Mouse (Mus musculus) adrenal gland, postnatal 36 days (tissue): Measurements from ENCODE around the gene Dvl3. TPM values are rescaled to one million over a fixed set of nuclear protein-coding genes. Genes with fewer than 3 reads are reported as not detected.

Experiments used
- DNase-seq, 2 experiments: peaks; one replicate each; pipeline ENCODE4 v3.0.0; 2021; ENCODE audit warnings: mixed read lengths in 1 of 2
- total RNA-seq, 2 experiments: library from RNA; stranded (reverse); gene quantifications; 2 replicates each; pipeline ENCODE4 v1.2.3; 2021

Dvl3 gene
- total RNA-seq, 2 experiments from 2014 or later, result 40.7 to 45.2 TPM

DNA sequence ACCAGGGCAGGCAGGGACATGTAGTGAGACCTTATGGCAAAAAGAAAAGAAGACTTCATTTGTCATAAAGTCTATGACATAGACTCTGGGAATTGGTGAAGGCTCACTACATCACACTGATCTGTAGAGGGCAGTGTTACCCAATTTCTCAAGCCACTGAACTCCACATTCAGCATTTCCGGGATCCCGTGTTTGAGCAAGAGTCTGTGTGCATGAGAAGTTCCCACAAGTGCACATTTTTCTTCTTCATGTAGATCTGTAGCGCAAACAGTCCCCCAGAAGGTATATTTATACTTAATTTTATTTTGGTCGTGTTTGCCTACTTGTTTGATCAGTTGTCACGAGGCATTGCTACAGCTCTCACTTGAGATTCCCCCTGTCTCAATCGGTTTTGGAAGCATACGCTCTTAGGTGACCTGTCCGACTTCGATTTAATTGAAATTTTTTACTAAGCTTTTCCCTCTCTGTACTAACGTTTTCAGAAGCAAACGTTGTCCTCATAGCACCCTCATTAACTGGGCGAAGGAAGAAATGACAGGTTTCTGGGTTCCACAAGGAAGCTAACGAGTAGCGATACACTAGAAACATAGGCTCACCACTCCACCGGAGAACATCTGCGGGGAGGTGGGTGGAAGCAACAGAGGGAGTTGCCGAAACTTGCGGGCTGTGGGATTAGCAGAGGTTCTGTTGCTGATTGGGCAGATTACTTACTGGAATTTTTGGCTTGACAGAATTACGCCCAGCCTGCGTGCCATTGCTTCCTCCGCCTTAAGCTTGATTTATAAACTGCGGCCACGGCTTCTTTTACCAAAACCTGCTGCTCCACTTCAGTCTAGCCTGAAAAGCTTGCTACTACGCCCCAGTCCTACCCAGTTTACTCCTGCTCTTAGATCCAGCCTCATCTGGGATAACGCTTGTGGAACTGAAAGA, 19.8 kb upstream of the Dvl3 start:
- DNase-seq, result peak; percentile 40 to 65

DNA sequence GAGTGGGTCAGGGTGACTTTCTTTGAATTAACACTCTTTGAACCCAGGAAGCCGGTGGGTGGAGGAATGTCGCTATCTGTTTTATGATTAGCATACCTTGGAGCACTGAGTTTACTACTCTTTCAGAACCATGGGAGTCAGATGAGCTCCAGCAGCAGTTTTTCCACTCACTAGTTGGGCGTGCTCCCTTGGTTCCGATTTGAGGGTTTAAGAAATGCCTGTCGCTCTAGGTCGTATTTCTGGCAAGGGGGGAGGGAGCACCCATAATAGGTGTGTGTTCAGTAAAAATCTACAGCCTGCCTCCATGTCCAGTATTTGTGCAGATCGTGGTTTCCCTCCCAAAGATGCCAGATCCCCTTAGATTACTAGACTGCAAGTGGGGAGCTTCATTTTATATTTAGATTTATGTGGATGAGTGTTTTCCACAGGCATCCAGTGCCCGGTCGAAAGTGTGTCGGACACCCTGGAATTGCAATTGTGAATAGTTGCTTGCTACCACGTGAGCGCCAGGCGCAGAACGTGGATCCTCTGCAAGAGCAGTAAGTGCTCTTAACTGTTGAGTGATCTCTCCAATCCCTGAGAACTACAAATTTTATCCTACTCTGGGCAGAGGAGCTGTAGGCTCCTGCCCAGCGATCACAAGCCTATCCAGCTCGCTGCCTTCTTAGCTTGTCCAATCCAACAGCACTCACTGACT, 18.7 kb upstream of the Dvl3 start:
- DNase-seq, result no peak

DNA sequence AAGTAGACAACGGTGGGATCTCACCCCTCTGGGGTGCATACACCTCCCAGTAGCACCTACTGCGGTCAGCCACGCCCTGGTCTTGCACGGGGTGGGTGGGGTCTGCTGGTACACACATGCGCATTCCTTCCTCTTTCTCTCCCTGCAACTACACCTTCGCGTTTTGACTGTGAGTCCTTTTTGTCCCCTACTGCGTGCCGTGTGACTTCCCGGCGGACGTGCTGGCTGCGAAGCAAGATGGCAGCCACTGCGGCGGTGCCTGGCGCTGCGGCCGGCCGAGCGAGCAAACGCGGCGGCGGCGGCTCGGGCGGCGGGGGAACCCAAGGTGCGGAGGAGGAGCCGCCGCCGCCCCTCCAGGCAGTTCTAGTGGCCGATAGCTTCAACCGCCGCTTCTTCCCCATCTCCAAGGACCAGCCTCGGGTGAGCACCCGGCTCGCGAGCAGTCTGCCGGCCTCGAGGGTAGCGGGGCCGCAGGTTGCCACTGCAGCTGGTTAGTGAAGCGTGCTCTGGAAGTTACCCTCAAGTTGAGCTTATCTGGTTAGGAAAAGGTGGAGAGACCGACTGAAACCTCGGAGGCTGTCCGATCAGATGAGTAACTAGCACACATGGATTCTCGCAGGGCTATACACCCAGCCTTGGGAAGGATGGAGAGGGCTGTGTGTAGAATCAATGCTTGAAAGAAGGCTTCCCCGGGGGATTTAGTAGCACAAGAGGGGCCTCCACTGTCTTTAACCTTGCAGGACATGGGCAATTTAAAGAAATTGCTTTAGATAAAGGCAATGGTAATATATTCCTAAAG, 17.9 kb upstream of the Dvl3 start, which contains the start of gene Eif2b5:
TSS of gene Eif2b5 (plus strand) at position 141 of the 799 bp plus-strand sequence.
- DNase-seq, result peak; percentile 94 to 95

DNA sequence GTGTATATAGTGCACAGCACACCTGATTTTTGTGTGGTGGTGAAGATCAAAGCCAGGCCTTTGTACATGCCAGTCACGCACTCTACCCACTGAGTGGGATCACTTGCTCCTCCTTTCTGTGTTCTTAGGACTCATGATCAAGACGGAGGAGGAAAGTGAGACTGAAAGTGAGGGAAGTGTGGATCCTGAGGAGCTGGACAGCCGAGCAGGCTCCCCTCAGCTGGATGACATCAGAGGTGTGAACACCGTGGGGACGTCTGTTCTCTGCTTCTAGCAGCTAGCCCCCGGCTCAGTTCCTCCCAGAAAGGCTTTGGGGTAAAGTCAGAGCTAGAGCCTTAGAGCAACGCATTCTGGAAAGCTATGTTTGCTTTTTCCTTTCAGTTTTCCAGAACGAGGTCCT, 10.8 kb upstream of the Dvl3 start:
- DNase-seq, result no peak

DNA sequence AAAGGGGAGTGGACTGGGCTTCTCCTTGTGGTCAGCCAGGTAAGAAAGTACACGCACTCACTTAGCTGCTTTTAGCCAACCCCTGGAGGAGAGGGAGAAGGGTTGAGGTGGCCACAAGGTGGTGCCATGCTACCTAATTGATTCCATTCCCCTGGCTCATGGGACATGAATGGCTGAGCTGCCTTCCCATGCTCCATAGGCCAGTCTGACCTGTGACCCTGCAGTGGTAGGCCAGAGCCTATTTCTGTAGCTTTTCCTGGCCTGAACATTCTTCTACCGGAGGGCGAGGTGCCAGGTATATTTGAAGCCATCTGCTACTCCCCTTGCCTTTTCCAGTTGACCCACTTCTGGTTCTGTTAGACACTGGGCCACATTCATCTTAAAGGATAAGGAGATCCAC, 7.4 kb upstream of the Dvl3 start:
- DNase-seq, result peak; percentile 42 to 60

DNA sequence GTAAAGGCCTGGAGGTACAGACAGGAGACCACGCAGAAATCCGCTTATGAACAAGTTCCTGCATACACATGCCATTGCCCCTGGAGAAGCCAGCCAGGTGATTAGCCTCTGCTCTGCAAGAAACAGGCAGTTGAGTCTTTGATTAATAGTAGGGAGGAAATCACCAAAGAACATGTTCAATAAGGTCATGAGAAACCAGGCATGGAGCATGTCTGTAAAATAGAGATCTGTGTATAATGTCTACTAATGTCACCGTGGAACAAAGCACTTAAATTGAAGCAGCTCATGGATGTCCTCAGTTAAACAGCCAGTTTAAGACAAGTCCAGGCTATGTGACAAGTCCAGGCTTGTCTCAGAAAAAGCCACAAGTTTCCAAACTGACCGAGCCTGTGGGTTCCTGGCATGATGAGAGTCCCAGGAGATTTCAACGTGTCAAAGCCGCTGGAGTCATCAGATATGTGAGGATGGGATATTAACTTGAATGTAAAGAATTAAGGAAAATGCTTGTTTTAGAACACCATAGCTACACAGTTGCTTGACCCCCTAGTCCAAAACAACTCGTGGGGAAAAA, 5.4 kb upstream of the Dvl3 start:
- DNase-seq, result no peak

DNA sequence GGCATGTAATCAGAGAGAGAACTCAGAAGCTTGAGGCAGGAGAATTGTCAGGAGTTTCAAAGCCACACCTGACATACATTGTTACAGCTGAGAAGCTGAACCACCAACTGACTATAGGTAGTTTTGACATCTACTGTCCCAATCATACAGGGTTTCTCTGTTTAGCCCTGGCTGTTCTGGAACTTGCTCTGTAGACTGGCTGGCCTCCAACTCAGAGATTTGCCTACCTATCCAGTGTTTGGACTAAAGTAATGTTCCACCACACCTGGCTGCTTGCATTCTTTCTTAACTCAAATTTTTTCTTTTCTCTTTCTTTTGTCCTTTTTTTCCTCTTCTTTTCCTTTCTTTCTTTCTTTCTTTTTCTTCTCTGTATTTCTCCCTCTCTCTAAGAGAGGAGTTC, 750 bp upstream of the Dvl3 start:
- no peak for DNase-seq

DNA sequence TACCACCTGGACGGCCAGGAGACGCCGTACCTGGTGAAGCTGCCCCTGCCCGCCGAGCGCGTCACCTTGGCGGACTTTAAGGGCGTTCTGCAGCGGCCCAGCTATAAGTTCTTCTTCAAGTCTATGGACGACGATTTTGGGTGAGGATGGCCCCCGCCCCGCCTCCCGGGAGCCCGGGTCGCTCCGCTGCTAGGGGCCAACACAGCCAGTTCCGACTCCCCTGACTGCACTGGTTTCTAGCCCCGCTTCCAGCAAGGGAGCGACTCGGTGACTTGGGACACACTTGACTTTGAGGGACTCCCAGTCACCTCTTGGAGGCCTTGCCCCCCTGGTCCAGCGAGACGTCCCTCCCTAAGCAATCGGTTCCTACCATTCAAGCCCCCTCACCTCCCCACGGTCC, 434 bp downstream of the Dvl3 start:
- DNase-seq, result no peak

DNA sequence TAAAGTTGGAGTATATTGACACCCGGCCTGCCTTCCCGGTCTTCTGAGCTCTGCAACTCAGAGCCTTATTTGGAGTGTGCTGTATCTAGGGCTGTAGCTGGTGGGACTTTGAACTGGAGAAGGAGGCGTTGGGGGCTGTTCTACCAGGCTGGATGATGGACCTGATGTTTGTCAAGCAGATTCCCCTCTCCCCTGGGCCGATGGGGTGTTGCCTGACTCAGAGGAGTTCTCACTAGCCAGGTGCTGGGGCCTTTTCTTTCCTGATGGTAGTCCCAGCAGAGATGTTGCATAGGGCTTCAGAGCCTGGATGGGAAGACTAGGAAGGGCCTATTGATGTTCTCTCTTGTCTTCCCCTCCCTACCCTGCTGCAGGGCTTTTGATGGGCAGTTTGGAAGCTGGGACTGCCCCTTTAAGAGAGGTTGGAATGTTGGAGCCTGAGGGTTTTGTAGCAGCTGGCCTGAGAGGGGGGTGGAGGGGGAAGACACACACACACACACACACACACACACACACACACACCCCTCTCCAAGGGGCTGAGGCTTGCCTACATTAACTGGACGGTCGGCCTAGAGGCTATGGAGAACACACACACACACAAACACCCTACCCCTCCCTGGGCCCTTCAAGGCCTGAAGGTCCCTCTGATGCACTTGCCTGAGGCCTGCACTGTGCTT, 1.1 kb downstream of the Dvl3 start:
- DNase-seq, result peak; percentile 15 to 42

DNA sequence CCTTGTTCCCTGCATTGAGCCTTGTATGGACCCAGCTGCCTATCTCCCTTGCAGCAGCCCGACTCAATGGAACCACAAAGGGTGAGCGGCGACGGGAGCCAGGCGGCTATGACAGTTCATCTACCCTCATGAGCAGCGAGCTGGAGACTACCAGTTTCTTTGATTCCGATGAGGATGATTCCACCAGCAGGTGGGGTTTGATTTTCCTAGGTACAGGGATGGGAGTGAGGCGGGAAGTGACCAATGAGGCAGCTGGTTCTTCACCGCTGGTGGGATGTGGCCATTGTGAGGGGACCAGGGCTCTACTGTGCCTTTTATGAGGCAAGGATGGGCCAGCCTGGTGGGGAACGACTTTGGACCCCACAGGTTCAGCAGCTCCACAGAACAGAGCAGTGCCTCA, 7.1 kb downstream of the Dvl3 start:
- no peak for DNase-seq

DNA sequence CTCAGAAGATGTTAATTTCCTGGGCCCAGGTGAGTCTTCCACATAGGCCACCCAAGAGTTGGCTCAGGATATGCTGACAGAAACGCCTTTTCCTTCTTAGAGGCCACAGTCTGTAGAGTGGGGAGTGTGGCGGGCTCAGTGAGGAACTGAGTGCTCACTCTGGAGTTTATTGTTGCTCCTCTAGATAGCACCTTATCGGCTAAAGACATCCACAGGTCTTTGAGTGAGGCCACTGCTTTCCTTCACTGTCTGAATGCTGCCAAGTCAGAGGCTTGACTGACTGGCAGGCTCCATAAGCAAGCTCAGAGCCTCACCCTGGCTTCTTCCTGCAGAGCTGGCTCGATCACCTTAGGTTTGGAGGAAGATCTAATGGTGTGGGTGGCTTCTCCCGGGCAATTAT, 12.0 kb downstream of the Dvl3 start:
- DNase-seq, result no peak

DNA sequence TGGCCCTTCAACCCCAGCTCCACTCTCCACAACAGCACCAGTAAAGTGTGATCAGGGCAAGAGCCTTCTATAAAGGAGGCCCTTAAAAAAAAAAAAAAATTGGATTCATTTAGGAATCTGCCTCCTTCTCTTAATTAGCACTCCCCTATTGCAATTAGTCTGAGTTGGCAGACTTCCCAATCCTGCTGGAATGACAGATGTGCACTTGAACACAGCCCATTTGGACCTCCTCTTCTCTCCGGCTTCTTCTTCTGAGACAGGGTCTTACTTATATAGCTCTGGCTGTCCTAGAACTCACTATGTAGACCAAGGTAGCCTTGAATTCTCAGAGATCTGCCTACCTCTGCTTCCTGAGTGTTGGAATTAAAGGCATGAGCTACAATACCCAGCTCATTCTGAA, 12.6 kb downstream of the Dvl3 start:
- no peak for DNase-seq

DNA sequence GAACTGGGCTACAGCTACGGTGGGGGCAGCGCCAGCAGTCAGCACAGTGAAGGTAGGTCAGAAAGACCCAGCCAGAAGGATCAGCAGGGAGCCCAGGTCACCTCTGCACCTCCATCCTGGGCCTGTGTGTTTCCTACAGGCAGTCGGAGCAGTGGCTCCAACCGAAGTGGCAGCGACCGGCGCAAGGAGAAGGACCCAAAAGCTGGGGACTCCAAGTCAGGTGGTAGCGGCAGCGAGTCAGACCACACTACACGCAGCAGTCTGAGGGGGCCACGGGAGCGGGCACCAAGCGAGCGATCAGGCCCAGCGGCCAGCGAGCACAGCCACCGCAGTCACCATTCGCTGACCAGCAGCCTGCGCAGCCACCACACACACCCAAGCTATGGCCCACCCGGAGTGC, 14.2 kb downstream of the Dvl3 start:
- no peak for DNase-seq

DNA sequence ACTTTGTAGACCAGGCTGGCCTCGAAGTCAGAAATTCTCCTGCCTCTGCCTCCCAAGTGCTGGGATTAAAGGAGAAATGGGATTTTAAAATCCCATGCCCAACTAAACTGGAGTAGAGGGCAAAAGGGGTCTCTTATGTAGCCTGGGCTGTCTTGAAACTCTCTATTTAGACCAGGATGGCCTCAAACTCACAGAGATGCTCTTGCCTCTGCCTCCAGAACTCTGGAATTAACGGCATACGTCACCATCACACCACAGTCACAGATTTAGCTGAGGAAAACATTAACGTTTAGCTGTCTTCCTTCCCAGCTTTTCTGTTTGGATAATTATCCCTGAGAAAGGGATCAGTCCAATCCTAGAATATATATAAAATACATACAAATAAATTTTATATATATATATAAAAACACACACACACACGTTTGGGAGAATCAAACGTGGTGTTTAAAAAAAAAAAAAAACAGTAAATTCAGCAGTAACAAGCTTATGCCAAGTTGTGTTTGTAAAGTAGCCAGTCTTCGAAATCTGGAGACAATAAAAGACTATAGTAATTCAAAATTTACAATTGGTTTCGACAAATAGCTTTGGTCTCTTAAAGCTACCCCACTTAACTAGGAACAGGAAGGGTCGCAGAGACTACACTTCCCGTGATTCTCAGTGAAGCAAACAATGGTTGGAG, 18.0 kb downstream of the Dvl3 start:
- no peak for DNase-seq

DNA sequence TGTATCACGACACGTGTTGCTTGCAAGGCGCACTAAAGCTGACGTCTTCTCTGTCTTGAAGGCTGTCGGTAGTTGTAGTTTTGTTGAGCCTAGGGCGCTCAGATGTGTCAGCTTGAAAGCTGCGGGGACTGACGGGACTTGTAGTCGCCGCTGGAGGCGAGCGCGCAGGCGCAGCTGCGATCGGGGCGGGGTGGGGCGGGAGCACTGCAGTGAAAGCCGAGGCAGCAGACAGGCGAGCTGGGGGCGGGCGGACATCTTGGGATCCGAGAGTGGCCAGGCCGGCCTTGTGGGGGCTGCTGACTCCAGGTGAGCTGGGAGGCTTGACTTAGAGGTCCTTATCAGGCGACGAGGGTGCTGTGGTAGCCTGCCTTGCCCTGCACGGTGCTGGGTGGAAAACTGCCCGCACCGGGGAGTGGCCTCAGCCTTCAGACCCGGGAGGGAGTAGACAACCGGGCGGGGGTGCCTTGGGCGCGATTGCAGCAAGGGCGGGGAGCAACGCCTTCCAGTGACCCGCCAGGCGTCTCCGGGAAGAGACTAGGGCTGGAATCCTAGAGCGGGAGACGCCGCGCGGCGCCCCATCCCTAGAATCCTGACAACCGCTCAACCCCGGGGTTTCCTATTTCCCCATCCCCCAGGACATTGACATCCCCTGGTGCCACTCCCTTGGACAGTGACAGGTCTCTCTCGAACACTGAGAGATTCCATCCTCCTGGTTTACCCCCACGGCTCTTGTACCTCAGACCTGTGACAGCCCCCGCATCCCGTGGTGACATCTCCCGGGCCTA, 18.7 kb downstream of the Dvl3 start, which contains the start of gene Ap2m1:
TSS of gene Ap2m1 (plus strand) at position 183 of the 785 bp plus-strand sequence.
- DNase-seq, result peak; percentile 94 to 96

DNA sequence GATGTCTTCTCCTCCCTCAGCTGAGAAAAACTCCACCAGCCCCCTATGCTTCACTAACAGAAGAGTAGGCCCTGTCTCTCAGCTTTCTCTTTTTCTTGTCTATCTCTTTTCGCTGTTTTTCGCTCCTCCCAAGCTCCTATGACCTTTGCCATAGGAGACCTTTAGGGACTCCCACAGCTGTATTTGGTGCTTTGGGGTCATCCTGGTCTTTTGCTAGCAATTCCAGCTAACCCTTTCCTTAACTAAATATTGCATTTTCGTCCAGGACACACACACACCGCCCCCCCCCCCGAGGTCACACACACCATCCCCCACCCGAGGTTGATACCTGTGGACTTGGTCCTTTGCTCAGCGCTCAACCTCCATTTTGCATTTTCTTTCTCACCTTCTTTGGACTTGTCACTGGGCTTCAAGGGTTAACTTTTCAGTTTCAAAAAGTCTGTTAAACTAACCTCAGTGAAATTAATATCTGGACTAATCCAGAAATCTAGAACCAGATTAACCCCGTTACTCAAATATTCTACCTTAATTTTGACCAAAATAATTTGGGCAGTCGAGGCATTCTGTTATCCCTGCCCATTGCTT, 19.4 kb downstream of the Dvl3 start:
- DNase-seq, result no peak

DNA sequence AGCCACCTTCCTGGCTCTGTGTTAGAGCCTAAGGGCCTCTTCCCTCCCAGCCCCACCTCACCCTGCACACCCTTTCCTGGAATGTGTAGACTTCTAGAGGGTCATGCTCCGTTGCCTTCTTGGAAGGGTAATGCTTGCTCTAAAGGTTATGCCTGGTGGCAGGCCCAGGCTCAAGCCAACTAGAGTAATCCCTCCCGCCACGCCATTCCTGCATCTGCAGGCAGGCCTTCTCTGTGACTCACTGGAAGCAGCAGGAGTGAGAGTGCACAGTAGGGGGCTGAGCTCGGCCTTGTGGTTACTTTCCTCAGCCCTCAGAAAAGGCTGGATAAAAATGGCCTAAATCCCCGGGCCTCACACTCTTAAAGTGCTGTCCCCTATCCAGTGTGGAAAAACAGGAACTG, 20.3 kb downstream of the Dvl3 start:
- peak; percentile 70 to 71 for DNase-seq

DNA sequence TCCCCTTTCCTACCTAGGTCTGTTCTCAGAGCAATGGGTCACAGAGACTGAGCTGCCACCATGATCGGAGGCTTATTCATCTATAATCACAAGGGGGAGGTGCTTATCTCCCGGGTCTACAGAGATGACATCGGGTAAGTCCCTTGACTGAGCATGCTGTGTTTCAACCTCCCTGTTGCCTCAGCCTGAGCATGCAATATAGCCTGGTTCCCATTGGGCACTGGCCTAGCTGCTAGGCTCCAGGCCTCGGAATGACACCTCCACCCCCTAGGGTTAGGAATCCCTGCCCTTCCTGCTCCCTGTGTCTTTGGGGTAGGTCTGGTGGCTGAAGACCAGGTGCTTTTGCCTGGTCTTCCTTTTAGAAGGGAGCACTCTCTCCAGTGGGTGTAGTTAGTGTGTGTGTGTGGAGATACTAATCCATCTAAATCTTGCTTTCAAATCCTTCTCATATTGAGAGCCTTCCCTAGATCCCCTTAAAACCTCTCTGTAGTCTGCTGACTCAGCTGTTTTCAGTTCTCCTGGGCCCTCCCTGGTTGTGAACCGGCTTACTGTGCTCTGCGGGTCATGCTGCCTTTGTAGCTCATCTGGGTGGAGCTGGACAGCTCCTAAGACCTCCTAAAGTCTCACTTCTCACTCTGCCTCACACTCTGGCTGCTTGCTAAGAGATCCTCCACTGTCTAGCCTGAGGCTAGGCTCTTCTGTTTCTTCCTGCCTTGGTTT, 21.0 kb downstream of the Dvl3 start:
- DNase-seq, result peak in 1 of 2 experiments; percentile 16

DNA sequence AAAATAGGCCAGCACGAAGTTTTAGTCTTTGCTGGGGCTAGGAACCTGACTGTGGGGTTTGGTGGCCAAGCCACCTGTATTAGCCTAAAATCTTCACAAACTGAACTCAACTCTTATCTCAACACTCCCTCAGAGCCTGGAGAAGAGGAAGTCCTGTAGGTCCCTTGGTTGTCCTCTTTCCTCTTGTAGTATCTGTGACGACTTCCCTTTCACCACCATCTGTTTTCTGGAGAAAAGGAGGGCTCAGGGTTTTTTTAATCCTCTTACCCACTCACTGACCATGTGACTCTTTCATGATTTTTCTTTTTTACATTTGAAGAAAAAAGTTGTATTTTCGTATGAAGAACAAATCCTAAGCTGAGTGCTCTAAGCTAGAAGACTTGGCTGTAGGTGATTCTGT, 22.9 kb downstream of the Dvl3 start:
- DNase-seq, result no peak
